Mouse (Mus musculus) lung, postnatal 0 days (tissue): ENCODE results near the gene Mgmt.

Experiments used
- CTCF ChIP-seq: IDR thresholded peaks from 2 replicates; pipeline ENCODE4 v1.5.1; 2016; ENCODE audit warnings: antibody characterized with exemption, mild to moderate bottlenecking
- EP300 ChIP-seq: IDR thresholded peaks from 2 replicates; pipeline ENCODE4 v1.6.1; 2016; ENCODE audit warnings: antibody characterized with exemption, mild to moderate bottlenecking, control low read depth

DNA sequence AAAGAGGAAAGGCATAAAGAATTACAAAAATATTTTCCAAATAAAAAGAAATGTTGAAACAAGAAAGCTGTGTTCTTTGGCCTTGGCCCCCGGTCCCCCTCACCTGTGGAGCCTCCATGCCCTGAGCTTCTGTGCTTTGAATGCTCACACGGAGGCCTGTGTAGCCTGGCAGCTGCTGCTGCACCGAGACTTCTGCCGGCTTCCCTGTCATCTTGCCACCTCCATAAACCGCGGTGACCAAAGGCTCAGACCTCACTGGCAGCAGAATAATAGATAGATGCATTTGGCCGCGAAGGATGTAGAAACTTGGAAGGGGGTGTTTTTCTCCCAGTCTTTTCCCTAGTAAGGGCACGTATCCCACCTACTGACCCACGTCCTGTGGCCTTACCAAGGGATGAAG is 235.8 kb downstream of the Mgmt start:
- TF ChIP-seq EP300 = no peak
- no peak for TF ChIP-seq CTCF
